Mouse (Mus musculus) C2C12 (cell line): Measurements from ENCODE around the gene Tectb.

Source experiments
- CTCF ChIP-seq: IDR thresholded peaks from one replicate; pipeline ENCODE4 v1.5.1; 2011; ENCODE audit not compliant: control insufficient read depth, insufficient read depth, insufficient read length
- MAX ChIP-seq: IDR thresholded peaks from one replicate; pipeline ENCODE4 v1.6.1; 2011; ENCODE audit warnings: mild to moderate bottlenecking, control low read depth
- MYOD1 ChIP-seq: IDR thresholded peaks from one replicate; pipeline ENCODE4 v1.6.1; 2011; ENCODE audit warnings: low read depth; ENCODE audit not compliant: control insufficient read depth, insufficient read length
- MYOG ChIP-seq: IDR thresholded peaks from one replicate; pipeline ENCODE4 v1.6.1; 2011; ENCODE audit not compliant: control insufficient read depth, insufficient read length; ENCODE audit errors: extremely low read depth
- USF1 ChIP-seq: IDR thresholded peaks from one replicate; pipeline ENCODE4 v1.6.1; 2011; ENCODE audit warnings: low read depth, mild to moderate bottlenecking, control low read depth, moderate library complexity

DNA sequence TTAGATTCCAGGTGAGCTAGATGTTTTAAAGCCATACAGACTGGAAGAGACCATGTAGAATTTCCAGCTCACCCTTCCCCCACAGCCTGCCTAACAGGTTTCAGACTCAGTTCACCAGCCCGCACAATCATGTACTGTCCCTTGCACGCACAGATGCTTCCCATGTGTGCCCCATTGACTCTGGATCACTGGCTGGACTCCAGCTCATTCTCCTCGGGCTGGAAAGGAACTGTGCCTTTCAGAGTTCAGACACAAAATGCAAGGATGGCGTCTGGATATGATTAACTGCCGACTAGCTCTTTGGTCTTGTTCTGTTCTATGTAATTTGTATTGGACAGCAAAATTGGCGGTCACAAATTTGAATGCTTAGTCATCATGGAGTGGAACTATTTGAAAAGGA lies 30.9 kb upstream of the Tectb start:
- TF ChIP-seq CTCF = no peak
- no peak for TF ChIP-seq MAX
- no peak for TF ChIP-seq USF1
- TF ChIP-seq MYOD1 = no peak
- no peak for TF ChIP-seq MYOG
